Mouse (Mus musculus): ENCODE measurements at regions not wholly inside any gene's neighbourhood (a gene's known extent, or its start where the extent isn't known, plus 50 kb on each side); places are given as distances from the start of the nearest gene placed in this dataset.

DNA sequence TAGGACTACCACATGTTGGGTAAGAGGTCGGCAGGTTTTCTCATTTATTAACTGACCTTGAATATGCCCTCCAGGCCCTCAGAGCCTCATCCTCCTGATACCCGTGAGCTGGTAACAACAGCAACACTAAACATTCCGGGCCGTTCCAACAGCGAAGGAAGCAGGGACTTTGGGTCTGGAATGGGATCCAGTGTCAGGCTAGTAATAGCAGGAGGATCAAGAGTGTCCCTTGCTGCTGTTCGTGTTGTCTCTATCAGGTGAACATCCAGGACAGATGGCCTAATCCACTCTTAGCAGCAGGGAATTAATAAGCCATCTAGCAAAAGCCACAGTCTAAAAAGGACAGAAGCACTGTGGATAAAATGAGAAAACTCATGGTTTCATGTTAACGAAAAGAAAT is 106.7 kb downstream of the Cpeb2 start:
- no peak for DNase-seq (ENCODE audit: low spot score)

GRCm38 (mm10) chr5:43341475-43341874 is 108.5 kb downstream of the Cpeb2 start:
- no peak for DNase-seq (ENCODE audit: low spot score)

DNA sequence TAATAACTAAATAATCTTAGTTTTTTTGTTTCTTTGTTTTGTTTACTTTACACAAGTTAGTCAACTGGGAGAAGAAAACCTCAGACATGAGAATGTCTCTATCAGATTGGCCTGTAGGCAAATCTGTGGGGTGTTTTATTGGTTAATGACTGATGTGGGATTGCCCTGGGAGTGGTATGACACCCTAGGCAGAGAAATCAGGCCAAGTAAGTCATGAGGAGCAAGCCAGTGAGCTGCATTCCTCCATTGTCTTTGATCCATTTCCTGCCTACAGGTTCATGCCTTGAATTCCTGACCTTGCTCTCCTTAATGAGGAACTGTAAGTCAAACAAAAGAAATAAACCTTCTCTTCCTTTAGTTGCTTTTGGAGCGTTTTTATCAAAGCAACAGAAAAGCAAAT is 111.5 kb downstream of the Cpeb2 start:
- no peak for DNase-seq (ENCODE audit: low spot score)

DNA sequence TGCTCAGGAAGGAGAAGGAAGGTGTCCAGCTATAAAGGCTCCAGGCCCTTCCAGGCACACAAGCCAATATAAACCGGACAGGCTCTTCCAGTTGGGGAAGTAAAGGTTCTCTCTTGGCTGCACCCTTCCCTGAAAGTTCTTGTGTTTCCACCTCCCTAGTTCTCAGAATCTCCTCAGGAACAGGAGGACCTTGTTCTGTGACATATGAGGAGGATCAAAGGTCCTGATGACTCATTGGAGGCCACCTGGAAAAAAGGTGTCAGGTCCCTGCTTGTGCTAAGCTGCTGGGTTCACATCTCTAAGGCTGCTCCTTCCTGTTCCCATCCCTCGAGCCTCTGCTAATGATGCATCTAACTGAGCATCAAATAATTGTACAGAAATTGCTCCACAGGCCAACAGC is 118.0 kb downstream of the Cpeb2 start:
- DNase-seq (ENCODE audit: low spot score): no peak

GRCm38 (mm10) chr5:43353021-43353990 is 120.3 kb downstream of the Cpeb2 start:
- DNase-seq (ENCODE audit: low spot score): no peak

- no peak for DNase-seq (ENCODE audit: low spot score)
Measured at GRCm38 (mm10) chr5:43354351-43354942, 121.5 kb downstream of the Cpeb2 start.

DNA sequence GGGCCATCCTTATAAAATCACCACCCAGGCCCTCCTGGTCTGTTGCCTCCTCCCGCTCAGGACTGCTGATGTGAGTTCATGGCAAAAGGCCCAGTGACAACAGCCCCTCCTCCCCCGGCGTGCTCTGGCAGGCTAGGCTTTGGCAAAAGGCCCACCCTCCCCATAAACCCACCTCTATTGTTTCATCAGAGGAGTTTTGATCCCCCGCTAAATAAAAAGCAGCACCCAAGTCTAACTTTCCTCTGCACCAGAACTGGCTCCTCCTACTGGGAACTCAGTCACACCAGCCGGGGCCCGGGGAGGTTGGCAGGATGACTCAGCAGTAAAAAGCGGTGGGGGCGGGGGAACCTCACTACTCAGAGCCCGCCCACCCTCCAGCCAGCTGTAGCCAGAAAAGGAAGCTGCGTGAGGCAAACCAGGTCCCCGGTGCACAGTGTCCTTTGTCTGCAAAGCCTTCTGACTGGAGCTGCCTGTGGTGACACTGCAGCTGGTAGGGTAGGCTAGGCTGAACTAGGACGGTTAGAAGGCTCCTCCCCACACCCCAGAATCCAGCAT is 122.1 kb downstream of the Cpeb2 start:
- DNase-seq (ENCODE audit: low spot score): peak; percentile 52

DNA sequence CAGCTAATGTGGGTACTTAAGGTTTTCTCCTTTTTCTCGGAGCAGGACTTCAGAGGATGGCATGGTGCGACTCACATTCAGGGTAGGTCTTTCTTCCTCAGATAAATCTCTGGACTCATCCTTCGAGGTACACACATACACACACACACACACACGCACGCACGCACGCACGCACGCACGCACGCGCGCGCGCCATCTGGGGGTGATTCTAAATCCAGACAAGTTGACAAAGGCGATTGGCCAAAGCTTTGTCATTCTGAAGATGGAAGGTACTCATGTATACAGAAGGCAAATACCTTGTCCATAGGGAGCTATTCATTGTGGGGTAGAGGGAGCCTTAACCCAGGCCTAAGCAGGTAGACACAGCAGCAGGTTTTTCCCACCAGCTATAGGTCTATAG is 122.9 kb downstream of the Cpeb2 start:
- no peak for DNase-seq (ENCODE audit: low spot score)

DNA sequence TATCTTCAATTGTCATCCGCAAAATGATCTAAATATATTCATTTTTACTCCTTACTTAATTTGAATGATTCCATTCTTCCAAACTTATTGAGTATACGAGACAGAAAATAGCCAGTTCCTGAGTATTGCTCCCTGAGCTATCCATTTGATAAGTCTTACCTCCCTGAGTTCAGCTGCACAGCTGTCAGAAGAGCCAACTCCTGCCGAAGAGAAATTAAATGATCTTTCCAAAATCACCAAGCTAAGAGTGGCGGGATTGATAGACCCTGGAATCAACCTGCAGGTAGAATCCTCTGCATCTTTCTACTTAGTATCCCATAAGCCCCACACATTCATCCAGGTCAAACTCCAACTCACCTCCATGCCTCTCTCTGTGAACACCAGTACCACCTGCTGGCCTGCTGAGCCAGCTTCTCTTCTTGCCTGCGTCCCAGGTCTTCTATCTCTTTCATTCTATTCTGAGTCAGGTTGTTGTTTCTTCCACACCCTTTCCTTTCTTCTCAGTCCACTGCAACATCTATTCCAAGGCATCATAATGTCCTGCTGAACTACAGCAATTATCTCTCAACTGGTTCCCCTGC is 124.2 kb downstream of the Cpeb2 start:
- DNase-seq (ENCODE audit: low spot score): no peak

DNA sequence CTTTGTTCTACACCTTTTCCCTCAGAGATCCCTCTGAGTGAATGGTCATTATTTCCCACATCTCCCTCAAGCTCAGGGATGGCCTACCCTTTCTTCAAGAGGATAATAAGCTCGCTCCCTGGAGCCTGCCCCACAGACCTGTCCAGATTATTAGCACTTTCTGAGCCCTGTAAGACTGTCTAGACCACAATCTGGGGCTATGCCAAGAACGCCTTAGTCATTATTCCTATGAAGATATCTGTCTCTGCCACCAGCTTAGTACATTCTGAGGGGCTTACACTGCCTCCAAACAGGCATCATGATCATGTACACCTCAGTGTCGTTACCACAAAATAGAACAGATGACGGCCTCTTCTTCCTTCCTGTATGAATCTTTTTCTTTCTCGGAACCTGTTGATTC is 124.9 kb downstream of the Cpeb2 start:
- DNase-seq (ENCODE audit: low spot score): no peak

- DNase-seq (ENCODE audit: low spot score): no peak
Measured at GRCm38 (mm10) chr5:43358928-43359765, 126.2 kb downstream of the Cpeb2 start.

- DNase-seq (ENCODE audit: low spot score): no peak
Measured at GRCm38 (mm10) chr5:43360298-43360697, 127.3 kb downstream of the Cpeb2 start.

GRCm38 (mm10) chr5:43361026-43361425 is 128.1 kb downstream of the Cpeb2 start:
- DNase-seq (ENCODE audit: low spot score): no peak

DNA sequence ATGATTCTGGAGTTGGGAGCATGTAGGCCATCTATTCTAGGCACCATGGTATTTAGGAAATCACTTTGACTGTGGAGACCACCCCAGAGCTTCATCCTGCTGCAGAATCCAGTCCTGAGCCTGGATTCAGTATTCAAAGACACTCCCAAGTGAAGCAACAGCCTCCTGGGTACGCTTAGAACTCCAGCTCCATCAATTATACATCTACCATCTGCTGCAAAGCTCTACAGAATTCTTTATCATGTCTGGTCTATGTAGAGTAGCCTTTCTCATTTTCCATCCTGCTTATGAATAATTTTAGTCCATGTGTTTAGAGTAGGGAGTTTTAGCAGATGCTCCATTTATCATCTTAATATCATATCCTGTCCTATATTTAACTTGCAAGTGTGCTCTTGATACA is 139.4 kb downstream of the Cpeb2 start:
- DNase-seq (ENCODE audit: low spot score): no peak

- no peak for DNase-seq (ENCODE audit: low spot score)
Measured at GRCm38 (mm10) chr5:43384689-43385375, 130.5 kb upstream of the C1qtnf7 start.

DNA sequence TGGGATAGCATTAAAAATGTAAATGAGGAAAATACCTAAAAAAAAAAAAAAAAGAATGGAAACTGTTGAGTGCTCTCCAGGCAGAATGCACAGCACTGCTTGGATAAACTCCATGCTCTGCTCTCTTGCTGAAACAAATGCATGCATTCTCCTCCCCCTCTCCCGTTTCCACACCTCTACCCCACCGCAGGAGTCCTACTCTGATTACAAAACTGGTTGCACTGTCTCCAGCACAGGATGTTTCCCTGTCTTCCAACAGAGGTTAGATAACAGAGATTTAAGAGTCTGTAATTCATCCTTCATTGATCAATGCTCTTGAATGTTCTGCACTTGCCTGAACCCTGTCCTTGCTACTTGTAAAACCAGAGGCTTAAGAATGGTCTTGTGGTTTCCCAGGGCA is 124.3 kb upstream of the C1qtnf7 start:
- DNase-seq (ENCODE audit: low spot score): no peak

GRCm38 (mm10) chr5:43391412-43392029 is 123.8 kb upstream of the C1qtnf7 start:
- no peak for DNase-seq (ENCODE audit: low spot score)

DNA sequence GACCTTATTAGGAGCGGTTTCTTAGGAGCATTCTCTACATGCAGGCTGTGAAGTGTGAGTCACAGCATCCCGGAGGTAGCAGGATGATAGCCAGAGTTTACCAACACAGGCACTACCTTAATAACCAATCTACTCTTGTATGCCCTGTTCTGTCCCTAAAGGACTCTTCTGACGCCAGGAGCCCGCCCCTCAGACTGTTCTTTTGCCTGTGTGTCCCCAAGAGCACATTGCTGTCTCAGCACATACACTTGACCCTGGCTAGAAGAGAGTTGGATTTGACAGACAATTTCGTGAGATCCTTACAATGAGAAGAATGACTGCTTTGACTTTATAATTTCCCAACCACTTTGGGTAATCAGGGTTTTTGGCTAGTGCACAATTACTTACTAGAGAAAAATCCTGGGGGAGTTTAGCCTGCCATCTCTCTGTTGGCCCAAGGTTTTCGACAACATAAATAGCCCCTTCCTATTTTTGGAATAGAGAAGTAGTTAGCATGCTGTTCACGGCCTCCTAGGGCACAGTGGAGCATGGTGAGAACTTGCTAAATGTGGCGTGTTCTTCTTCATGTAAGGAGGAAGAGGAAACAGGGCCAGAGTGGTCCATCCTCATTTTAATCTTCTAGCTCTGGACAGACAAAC is 122.3 kb upstream of the C1qtnf7 start:
- DNase-seq (ENCODE audit: low spot score): no peak

- DNase-seq (ENCODE audit: low spot score): no peak
Measured at GRCm38 (mm10) chr5:43417259-43417658, 98.1 kb upstream of the C1qtnf7 start.

Measured in urinary bladder, postnatal 10 days (tissue).